Mouse (Mus musculus) MEL (cell line): ENCODE data around the gene Ino80.

Source experiments
- CTCF ChIP-seq, 3 experiments: IDR thresholded peaks in 2 of 3; conservative IDR thresholded peaks in 1 of 3; 2 replicates each; pipeline ENCODE4 v1.5.1; 2011 to 2012; ENCODE audit warnings: low read length in 3 of 3, low read depth in 2 of 3, mild to moderate bottlenecking in 2 of 3, improper control_type of control experiment in 1 of 3, inconsistent platforms in 1 of 3, mixed read lengths in 1 of 3, moderate library complexity in 1 of 3; ENCODE audit not compliant: control insufficient read depth in 1 of 3, insufficient read depth in 1 of 3, poor library complexity in 1 of 3, severe bottlenecking in 1 of 3
- MYB ChIP-seq: IDR thresholded peaks from 2 replicates; pipeline ENCODE4 v1.6.1; 2011; ENCODE audit warnings: mild to moderate bottlenecking, low read depth, low read length, improper control_type of control experiment
- POLR2A ChIP-seq, 2 experiments: IDR thresholded peaks; 2 replicates each; pipeline ENCODE4 v1.6.1; 2011 to 2012; ENCODE audit warnings: low read length in 2 of 2, mild to moderate bottlenecking in 2 of 2, control low read depth in 1 of 2, improper control_type of control experiment in 1 of 2, low read depth in 1 of 2, moderate library complexity in 1 of 2; ENCODE audit not compliant: control insufficient read depth in 1 of 2, insufficient read depth in 1 of 2, poor library complexity in 1 of 2

- TF ChIP-seq POLR2A (IDR thresholded peaks at IDR 0.05; ENCODE audit: control insufficient read depth in 1 of 2, insufficient read depth in 1 of 2, low read depth in 1 of 2, low read length in 2 of 2, poor library complexity in 1 of 2), result no peak
- TF ChIP-seq CTCF (IDR thresholded peaks at IDR 0.05 in 2 of 3, conservative IDR thresholded peaks at IDR 0.05 in 1 of 3; ENCODE audit: control insufficient read depth in 1 of 3, insufficient read depth in 1 of 3, low read depth in 2 of 3, low read length in 3 of 3, poor library complexity in 1 of 3, severe bottlenecking in 1 of 3), result no peak
- no peak for TF ChIP-seq MYB
Observed at GRCm38 (mm10) chr2:119399313-119399712, 78.2 kb downstream of the Ino80 start.
